Mouse (Mus musculus): Measurements from ENCODE around the gene Naa30. TPM values are rescaled to one million over a fixed set of nuclear protein-coding genes. Genes with fewer than 3 reads are reported as not detected.

The Naa30 gene
- polyA plus RNA-seq, 1 experiment from 2014 or later: 10.5 TPM

Other genes starting within 250 kb of the Naa30 start
- 23.6 and 26.0 TPM in 2 replicates for gene Ap5m1, start 106.1 kb upstream of the Naa30 start, polyA plus RNA-seq (2014; fragmentation: Nextera tagmentation; extraction: Ambion mirVana)
- gene Exoc5, start 105.6 kb upstream of the Naa30 start, polyA plus RNA-seq (2014; fragmentation: Nextera tagmentation; extraction: Ambion mirVana): 44.6 and 50.5 TPM in 2 replicates
- gene ccdc198, start 73.2 kb downstream of the Naa30 start, polyA plus RNA-seq (2014; fragmentation: Nextera tagmentation; extraction: Ambion mirVana): 0.13 and 0.14 TPM in 2 replicates